15 mouse cellular contexts compared by ENCODE assay signal in genomic region chr8:106232751-106233150, GRCm38 (mm10).
"Had no signal": no experiment of that assay in that cellular context is flagged by ENCODE, and none has a peak within 500 bp of the region (broad histone marks: within the 10 kb centered on the region; RNA-seq: fewer than 3 reads in every experiment).

No protein-coding gene starts in this region.

- ATAC-seq: lung, postnatal 0 days; midbrain, embryonic 16.5 days had no signal

- H3K27ac ChIP-seq: kidney, embryonic 15.5 days; limb, embryonic 13.5 days; midbrain, embryonic 10.5 days; neural tube, embryonic 13.5 days had no signal

- H3K9me3 ChIP-seq: kidney, embryonic 15.5 days; limb, embryonic 13.5 days; midbrain, embryonic 10.5 days; neural tube, embryonic 13.5 days had no signal

- H3K9ac ChIP-seq: kidney, embryonic 15.5 days; limb, embryonic 13.5 days; neural tube, embryonic 13.5 days had no signal

- H3K4me1 ChIP-seq: kidney, embryonic 15.5 days; limb, embryonic 13.5 days; midbrain, embryonic 10.5 days; neural tube, embryonic 13.5 days had no signal

- H3K27me3 ChIP-seq: kidney, embryonic 15.5 days; limb, embryonic 13.5 days; neural tube, embryonic 13.5 days had no signal

- H3K4me3 ChIP-seq: kidney, embryonic 15.5 days; limb, embryonic 13.5 days; midbrain, embryonic 10.5 days; neural tube, embryonic 13.5 days had no signal

- H3K4me2 ChIP-seq: kidney, embryonic 15.5 days; limb, embryonic 13.5 days; liver, embryonic 11.5 days; neural tube, embryonic 13.5 days had no signal

- DNase-seq: kidney, adult 2 months; kidney, postnatal 36 days; left cerebral cortex, postnatal 4 days; lung, adult 2 months; lung, postnatal 4 days; right cerebral cortex, postnatal 14 days; thymus, adult 18-20 months; thymus, postnatal 14 days had no signal
